Mouse (Mus musculus) CH12.LX (cell line): ENCODE measurements at regions not wholly inside any gene's neighbourhood (a gene's known extent, or its start where the extent isn't known, plus 50 kb on each side); places are given as distances from the start of the nearest gene placed in this dataset.

Experiments
- CTCF ChIP-seq, 2 experiments: IDR thresholded peaks in 1 of 2; conservative IDR thresholded peaks in 1 of 2; 2 replicates each; pipeline ENCODE4 v1.5.1; 2011 to 2012; ENCODE audit warnings: low read depth in 2 of 2, low read length in 2 of 2, improper control_type of control experiment in 1 of 2, inconsistent platforms in 1 of 2, mild to moderate bottlenecking in 1 of 2, moderate library complexity in 1 of 2
- E2F4 ChIP-seq: IDR thresholded peaks from 2 replicates; pipeline ENCODE4 v1.6.1; 2011; ENCODE audit warnings: low read depth, low read length, improper control_type of control experiment; ENCODE audit not compliant: insufficient replicate concordance
- EP300 ChIP-seq: IDR thresholded peaks from 2 replicates; pipeline ENCODE4 v1.6.1; 2011; ENCODE audit warnings: low read length, improper control_type of control experiment
- ETS1 ChIP-seq: conservative IDR thresholded peaks from 2 replicates; pipeline ENCODE4 v1.6.1; 2012; ENCODE audit warnings: low read depth, mild to moderate bottlenecking, inconsistent platforms, low read length, improper control_type of control experiment, moderate library complexity
- JUN ChIP-seq: IDR thresholded peaks from 2 replicates; pipeline ENCODE4 v1.6.1; 2011; ENCODE audit warnings: low read depth, mild to moderate bottlenecking, low read length, improper control_type of control experiment, moderate library complexity; ENCODE audit not compliant: insufficient read depth
- MAX ChIP-seq: IDR thresholded peaks from 2 replicates; pipeline ENCODE4 v1.6.1; 2011; ENCODE audit warnings: low read length, improper control_type of control experiment
- MEF2A ChIP-seq: IDR thresholded peaks from 2 replicates; pipeline ENCODE4 v1.6.1; 2014; ENCODE audit warnings: low read depth, mild to moderate bottlenecking, inconsistent platforms, low read length, improper control_type of control experiment, borderline replicate concordance
- NELFE ChIP-seq: IDR thresholded peaks from 2 replicates; pipeline ENCODE4 v1.6.1; 2011; ENCODE audit warnings: low read depth, low read length, improper control_type of control experiment
- PAX5 ChIP-seq: IDR thresholded peaks from 2 replicates; pipeline ENCODE4 v1.6.1; 2012; ENCODE audit warnings: low read length, inconsistent platforms, mixed read lengths
- POLR2A ChIP-seq: IDR thresholded peaks from 2 replicates; pipeline ENCODE4 v1.6.1; 2011; ENCODE audit warnings: low read depth, mild to moderate bottlenecking, improper control_type of control experiment, low read length

- TF ChIP-seq CTCF (conservative IDR thresholded peaks at IDR 0.05 in 1 of 2, IDR thresholded peaks at IDR 0.05 in 1 of 2; ENCODE audit: low read depth in 2 of 2, low read length in 2 of 2) = no peak
- TF ChIP-seq MEF2A = no peak
- TF ChIP-seq NELFE = no peak
- TF ChIP-seq POLR2A = no peak
- TF ChIP-seq E2F4 = no peak
- no peak for TF ChIP-seq EP300
- TF ChIP-seq MAX = no peak
- TF ChIP-seq PAX5 = no peak
- no peak for TF ChIP-seq JUN
- no peak for TF ChIP-seq ETS1
Observed at GRCm38 (mm10) chr10:87419940-87420385, 73.5 kb downstream of the Ascl1 start.
